Mouse (Mus musculus) lung, adult 2 months (tissue): ENCODE measurements around the gene Abca1. TPM values are rescaled to one million over a fixed set of nuclear protein-coding genes. Genes with fewer than 3 reads are reported as not detected.
A peak's percentile ranks its signal among the peaks of the same experiment; 100 is the strongest.

ENCODE experiments used
- DNase-seq: peaks from one replicate; pipeline ENCODE4 v3.0.0; 2022
- H3K4me1 ChIP-seq: fragments of 200-500 bp; 2 replicates; pipeline ENCODE4 v1.6.1; 2011; ENCODE audit warnings: low read length; ENCODE audit not compliant: control insufficient read depth, insufficient read depth
- H3K4me3 ChIP-seq: fragments of 200-500 bp; replicated peaks from 2 replicates; pipeline ENCODE3; 2011; ENCODE audit warnings: low read depth, mild to moderate bottlenecking, control low read depth, low read length; ENCODE audit errors: extremely low read depth
- CTCF ChIP-seq: fragments of 200-500 bp; IDR thresholded peaks from 2 replicates; pipeline ENCODE4 v1.5.1; 2011; ENCODE audit warnings: mild to moderate bottlenecking, low read length, control low read depth; ENCODE audit not compliant: insufficient read depth
- POLR2A ChIP-seq: fragments of 200-500 bp; IDR thresholded peaks from 2 replicates; pipeline ENCODE4 v1.6.1; 2011; ENCODE audit warnings: low read depth, mild to moderate bottlenecking, control low read depth, low read length, borderline replicate concordance; ENCODE audit errors: extremely low read depth
- WGBS: fragments of 180-500 bp; shearing (Covaris S2); methylation state at CpG from one replicate; pipeline ENCODE4 v1.1.7; 2018; 5-methylcytosine and 5-hydroxymethylcytosine counted together
- polyA plus RNA-seq: library from polyadenylated mRNA; depleted of rRNA; stranded (reverse); fragments of >200 nt; gene quantifications from 2 replicates; pipeline ENCODE4 v1.2.3, GENCODE M21; 2012; rRNA removed

The Abca1 gene
- polyA plus RNA-seq, result 7.8 and 13.2 TPM in 2 replicates

DNA sequence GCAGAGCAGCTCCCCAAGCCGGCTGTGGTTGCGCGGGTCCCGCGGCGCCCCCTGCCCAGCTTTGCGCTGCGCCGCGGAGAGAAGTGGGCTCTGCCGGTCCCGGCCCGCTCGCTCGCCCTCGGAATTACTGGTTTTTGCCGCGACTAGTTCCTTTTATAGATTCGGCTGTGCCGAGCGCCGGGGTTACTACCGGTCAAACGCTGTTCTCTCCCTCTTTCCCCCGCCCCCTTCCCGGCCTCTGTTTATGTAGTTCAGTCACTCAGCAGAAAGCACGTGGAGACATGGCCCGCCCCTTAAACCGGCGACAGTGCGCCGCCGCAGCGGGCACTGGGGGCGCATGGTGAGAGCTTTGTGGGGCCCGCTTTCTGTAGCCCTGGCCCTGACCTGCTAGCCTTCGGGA is at the start of gene Abca1:
Gene Abca1 (minus strand): TSS at position 129 of the 400 bp plus-strand sequence.
- WGBS, result under 1% methylated on average over 37 of the region's 37 CpGs
- H3K4me1 ChIP-seq, result peaks cover 7% of the 10 kb centered on the region
- DNase-seq, result peak; percentile 88
- TF ChIP-seq POLR2A (peak; percentile 79; the same call in 1 of the 2 replicates), CTCF (no peak)
- peak within 1 kb of the TSS; percentile 88 for H3K4me3 ChIP-seq

DNA sequence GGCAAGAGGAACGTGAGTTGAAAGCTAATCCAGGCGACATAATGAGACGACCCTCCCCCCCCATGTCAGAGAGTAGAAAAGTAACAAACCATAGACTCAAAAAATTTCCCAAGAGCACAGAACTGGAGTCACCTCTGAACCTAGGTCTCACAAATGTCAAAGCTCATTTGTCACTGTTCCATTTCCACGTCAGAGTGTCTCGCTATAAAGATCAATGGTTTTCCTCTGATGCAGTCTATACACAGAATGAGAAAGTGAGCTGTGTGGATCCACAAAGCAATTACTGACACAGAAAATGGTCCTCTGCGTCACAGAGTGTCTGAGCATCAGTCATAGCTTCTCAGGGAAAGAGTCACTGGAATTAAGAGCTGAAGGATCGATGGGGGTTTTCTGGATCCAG is 44.8 kb upstream of the Abca1 start:
- Histone ChIP-seq H3K4me3 (no peak overlapping the region), H3K4me1 (no peaks in the 10 kb centered on the region)
- no peak for DNase-seq
- no peak for TF ChIP-seq CTCF
- no peak for TF ChIP-seq POLR2A
- WGBS, result 83% methylated on average over 7 of the region's 7 CpGs

DNA sequence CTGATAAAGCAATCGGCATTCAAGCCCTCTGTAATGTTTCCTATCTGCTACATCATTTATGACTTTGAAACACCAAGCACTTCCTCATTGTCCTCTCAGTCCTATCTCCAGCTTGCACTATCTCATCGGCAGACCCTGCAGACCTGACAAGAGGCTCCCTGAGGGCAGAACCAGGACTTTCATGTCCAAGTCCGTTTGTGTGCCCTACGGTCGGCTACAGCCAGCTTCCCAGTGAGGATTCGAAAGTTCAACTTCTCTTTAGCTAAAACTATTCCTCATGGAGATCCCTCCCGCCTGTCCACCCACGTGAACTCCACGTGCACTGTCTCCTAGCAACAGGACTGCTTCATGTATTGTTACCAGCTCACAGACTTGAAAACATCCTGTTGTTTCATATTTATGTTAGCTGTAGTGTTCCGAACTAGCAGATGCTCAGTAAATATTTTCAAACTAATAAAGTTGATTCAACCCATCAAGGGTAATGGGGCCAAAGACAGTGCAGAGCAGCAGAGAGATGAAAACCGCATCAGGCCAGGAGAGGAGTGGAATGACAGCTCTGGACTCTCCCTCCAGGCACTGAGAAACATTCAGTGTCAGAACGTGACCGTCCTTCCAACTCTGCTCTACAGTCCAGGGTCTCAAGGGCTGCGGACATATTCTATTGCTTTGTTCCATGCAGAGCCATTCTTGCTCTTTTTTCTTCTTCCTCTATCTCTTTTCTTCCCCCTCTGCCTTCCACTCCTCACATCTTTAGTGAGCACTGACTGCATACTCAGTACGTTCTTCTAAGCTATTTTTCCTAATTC is 44.1 kb upstream of the Abca1 start:
- no peak for DNase-seq
- no peak for TF ChIP-seq CTCF
- Histone ChIP-seq H3K4me3 (no peak overlapping the region), H3K4me1 (no peaks in the 10 kb centered on the region)
- WGBS, result 64% methylated on average over 15 of the region's 15 CpGs

DNA sequence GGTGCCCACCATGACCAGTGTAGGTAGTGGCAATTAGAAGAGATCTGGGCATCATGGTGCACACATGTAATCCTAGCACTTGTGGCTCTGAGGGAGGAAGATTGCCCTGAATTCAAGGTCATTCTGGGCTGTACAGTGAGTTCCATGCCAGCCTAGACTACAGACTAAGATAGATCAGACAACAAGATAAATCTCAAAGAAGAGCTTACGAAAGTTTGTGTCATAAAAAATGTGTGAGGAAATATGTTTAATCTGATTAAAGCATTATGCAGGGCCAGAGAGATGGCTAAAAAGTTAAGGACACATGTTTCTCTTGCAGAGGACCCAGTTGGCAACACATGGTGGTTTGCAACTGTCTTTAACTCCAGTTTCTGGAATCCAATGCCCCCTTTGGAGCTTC is 40.6 kb upstream of the Abca1 start:
- H3K4me1 ChIP-seq, result peaks cover 4% of the 10 kb centered on the region
- H3K4me3 ChIP-seq, result no peak overlapping the region
- no peak for DNase-seq
- WGBS, result 97% methylated on average over 1 of the region's 1 CpGs
- no peak for TF ChIP-seq CTCF
- no peak for TF ChIP-seq POLR2A

GRCm38 (mm10) chr4:53197842-53198241 is 38.1 kb upstream of the Abca1 start:
- H3K4me1 ChIP-seq, result peaks cover 4% of the 10 kb centered on the region
- no peak overlapping the region for H3K4me3 ChIP-seq
- WGBS, result 54% methylated on average over 4 of the region's 4 CpGs
- peak; percentile 24 for DNase-seq
- TF ChIP-seq POLR2A (no peak), CTCF (no peak)

- H3K4me1 ChIP-seq, result peaks cover 4% of the 10 kb centered on the region
- WGBS, result 18% methylated on average over 24 of the region's 24 CpGs
- TF ChIP-seq POLR2A (peak; percentile 30; the same call in 1 of the 2 replicates), CTCF (no peak)
- peak overlapping the region; percentile 56 for H3K4me3 ChIP-seq
- peak; percentile 86 for DNase-seq
Observed at GRCm38 (mm10) chr4:53196058-53196771, 36.5 kb upstream of the Abca1 start.

- H3K4me3 ChIP-seq, result no peak overlapping the region
- no peak for DNase-seq
- WGBS, result 29% methylated on average over 4 of the region's 4 CpGs
- TF ChIP-seq CTCF (no peak), POLR2A (no peak)
- no peaks in the 10 kb centered on the region for H3K4me1 ChIP-seq
Observed at GRCm38 (mm10) chr4:53187071-53187470, 27.4 kb upstream of the Abca1 start.

DNA sequence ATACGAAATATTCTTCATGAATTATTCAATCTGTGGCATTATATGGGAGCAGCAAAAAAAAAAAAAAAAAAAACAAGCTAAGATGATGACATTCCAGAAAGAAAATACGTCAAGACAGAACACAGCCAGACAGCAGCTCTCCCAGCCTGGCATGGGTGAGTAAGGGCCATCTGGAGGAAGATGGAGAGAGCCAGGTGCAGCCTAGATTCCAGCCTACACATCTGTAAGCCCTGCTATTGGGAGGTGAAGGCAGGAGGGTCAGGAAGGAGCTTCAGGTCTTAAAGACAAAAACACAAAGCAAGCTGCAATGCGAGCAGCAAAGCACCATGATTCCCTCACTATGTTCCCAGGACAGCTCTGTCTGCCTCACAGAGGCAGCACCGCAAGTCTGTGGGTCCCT is 26.9 kb upstream of the Abca1 start:
- Histone ChIP-seq H3K4me3 (no peak overlapping the region), H3K4me1 (no peaks in the 10 kb centered on the region)
- no peak for TF ChIP-seq CTCF
- TF ChIP-seq POLR2A, result no peak
- DNase-seq, result no peak
- WGBS, result 63% methylated on average over 4 of the region's 4 CpGs

DNA sequence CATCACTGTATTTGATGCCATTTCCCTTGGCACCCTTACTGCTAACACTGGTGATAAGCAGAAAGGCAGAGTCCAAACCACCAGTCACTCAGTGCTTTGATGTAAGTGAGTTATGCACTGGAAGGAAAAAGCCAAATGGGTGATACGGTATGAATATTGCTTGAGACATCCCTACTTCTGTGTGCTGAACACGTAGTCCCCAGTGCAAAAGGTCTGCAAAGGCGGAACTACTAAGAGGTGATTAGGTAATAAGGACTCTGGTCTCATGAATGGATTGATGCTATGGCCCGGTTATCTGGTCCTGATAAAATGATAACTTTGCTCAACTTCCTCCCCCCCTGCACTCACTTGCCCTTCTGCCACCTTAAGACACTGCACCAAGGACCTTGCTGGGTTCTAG is 26.4 kb upstream of the Abca1 start:
- Histone ChIP-seq H3K4me3 (no peak overlapping the region), H3K4me1 (no peaks in the 10 kb centered on the region)
- no peak for DNase-seq
- WGBS, result 75% methylated on average over 4 of the region's 4 CpGs
- TF ChIP-seq POLR2A (no peak), CTCF (no peak)
